Mouse (Mus musculus) stomach, adult 2 months (tissue): ENCODE data around the gene Cts3. TPM values are rescaled to one million over a fixed set of nuclear protein-coding genes. Genes with fewer than 3 reads are reported as not detected.

Experiments
- polyA plus RNA-seq: library from polyadenylated mRNA; depleted of rRNA; stranded (reverse); fragments of >200 nt; gene quantifications from 2 replicates; pipeline ENCODE4 v1.2.3, GENCODE M21; 2012; rRNA removed

The Cts3 gene
- not detected in 2 replicates for polyA plus RNA-seq

DNA sequence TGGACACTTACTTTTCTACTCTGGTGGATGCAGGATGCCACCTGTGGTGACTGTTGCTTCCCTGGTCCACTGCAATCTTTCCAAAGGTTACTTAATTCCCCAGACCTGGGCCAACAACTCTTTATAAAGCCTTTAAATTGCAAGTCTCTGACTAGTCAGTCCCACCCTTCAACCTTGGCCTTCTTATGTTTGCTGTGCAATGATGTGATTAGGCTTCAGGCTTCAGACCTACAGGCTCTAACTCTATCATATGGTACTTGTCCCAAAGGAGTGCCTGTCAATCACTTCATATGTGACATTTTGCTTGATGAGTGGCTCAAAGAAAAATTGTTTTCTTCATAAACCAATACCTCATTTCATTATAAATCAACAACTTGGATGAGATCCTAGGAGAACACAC lies at the start of gene Cts3:
Cts3 (minus strand) TSS at position 101 of the 400 bp plus-strand sequence.

DNA sequence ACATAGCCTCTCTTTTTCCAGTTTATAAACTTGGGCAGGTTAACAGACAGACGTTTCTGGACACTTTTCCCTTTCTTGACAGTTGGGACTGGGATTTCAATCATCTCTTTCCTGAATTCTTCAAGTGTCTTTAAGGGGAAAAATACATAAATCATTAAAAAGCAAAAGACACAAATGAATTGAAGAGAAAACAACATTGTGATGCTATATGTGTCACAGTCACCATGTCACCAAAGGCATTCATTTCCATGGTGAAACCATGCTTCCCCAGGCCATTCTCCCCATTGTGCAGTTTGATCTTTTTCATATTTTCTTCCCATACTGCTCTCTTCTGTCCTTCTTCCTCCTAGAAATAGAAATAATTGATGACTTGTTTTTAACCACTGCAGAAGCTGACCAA lies 1.9 kb downstream of the Cts3 start, which contains the start of gene Gm49352:
Gm49352 (minus strand) TSS at position 101 of the 400 bp plus-strand sequence.

GRCm38 (mm10) chr13:61541631-61542030 lies 28.3 kb downstream of the Cts3 start, which contains the start of gene Ctsm:
Ctsm (minus strand) TSS chr13:61541839.

Other genes starting within 250 kb of the Cts3 start
- not detected in 2 replicates for gene Cts7, start 211.9 kb downstream of the Cts3 start, polyA plus RNA-seq
- gene Ctsm, start 28.3 kb downstream of the Cts3 start, polyA plus RNA-seq, result not detected in 2 replicates
- not detected in 2 replicates for gene Gm49352, start 2.0 kb downstream of the Cts3 start, polyA plus RNA-seq